Comparison of ENCODE assay signal across 9 mouse cellular contexts in the genomic region with DNA sequence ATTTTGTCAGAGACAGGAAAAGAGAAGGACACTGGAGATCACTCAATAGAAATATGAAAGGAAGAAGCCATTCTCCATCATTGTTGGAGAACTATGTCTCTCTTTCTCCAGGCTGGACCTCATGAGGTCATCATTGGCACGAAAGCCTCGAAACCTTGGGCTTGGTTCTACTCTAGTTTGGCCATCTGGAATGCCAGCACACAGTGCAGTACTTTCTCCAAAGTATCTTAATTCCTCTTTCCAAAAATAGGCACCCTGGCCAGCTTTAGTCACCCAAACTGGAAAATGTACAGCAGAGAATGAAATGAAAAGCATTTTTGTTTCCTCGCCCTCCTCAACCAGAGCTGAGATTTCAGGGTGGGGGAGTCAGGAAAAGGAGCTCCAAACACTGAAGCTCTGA.
DNase-seq lines count a peak whose midpoint lies in the region; TF ChIP-seq lines count a peak whose summit lies in the region.
"Had no signal": no experiment of that assay in that cellular context is flagged by ENCODE, and none has a peak within 500 bp of the region (broad histone marks: within the 10 kb centered on the region; RNA-seq: fewer than 3 reads in every experiment).

No protein-coding gene starts in this region.

- TF ChIP-seq CTCF in layer of hippocampus, adult 2 months (conservative IDR thresholded peaks at IDR 0.05) = no peak

- peak overlapping the region; percentile 74 for H3K27ac ChIP-seq in layer of hippocampus, adult 2 months
- H3K27ac ChIP-seq: liver, embryonic 13.5 days had no signal

- intact Hi-C loops in left cerebral cortex, postnatal 36 days (cut with DNase I) = loop anchor here (5.0 kb wide), 1 partner anchor 207 kb away; no protein-coding TSS in a partner anchor

- peak in 1 of 2 experiments; percentile 26 for DNase-seq in layer of hippocampus, adult 2 months (ENCODE audit: low spot score in 2 of 2)
- DNase-seq in layer of hippocampus, postnatal 25 days (ENCODE audit: extremely low spot score in 1 of 2, low spot score in 1 of 2) = no peak
- DNase-seq in cerebellum, adult 9-10 months = peak; percentile 41
- peak; percentile 54 for DNase-seq in gastrocnemius, postnatal 25 days
- peak; percentile 17 to 61 for DNase-seq in layer of hippocampus, postnatal 14 days (ENCODE audit: low spot score in 2 of 2)
- no peak for DNase-seq in thymus, adult 18-20 months
- no peak for DNase-seq in left cerebral cortex, postnatal 36 days (ENCODE audit: low spot score in 2 of 2)
- no peak for DNase-seq in urinary bladder, postnatal 25 days (ENCODE audit: low spot score)
- DNase-seq: liver, embryonic 13.5 days had no signal

- no peak overlapping the region; the same call in 1 of the 2 replicates for H3K4me3 ChIP-seq in layer of hippocampus, adult 2 months
- H3K4me3 ChIP-seq: liver, embryonic 13.5 days had no signal

Comparison
In these comparisons a context has a peak if more than half of its experiments do, and no peak if none do; other contexts are left out.
1. DNase-seq: peak in cerebellum, adult 9-10 months (single experiment), gastrocnemius, postnatal 25 days (single experiment) and layer of hippocampus, postnatal 14 days (2 of 2); none in layer of hippocampus, postnatal 25 days (0 of 2), thymus, adult 18-20 months (0 of 2), left cerebral cortex, postnatal 36 days (0 of 2) and urinary bladder, postnatal 25 days (single experiment).